Mouse (Mus musculus): ENCODE data around the gene Pdzrn3. TPM values are rescaled to one million over a fixed set of nuclear protein-coding genes. Genes with fewer than 3 reads are reported as not detected.

Gene Pdzrn3
- polyA plus RNA-seq, 1 experiment from 2014 or later, result 6.4 TPM

- DNase-seq (ENCODE audit: low spot score), result no peak
- Histone ChIP-seq H3K4me2 (ENCODE audit: low read depth, low read length, severe bottlenecking) (no peak overlapping the region), H3K9me3 (ENCODE audit: control insufficient read depth, low read length) (no peaks in the 10 kb centered on the region), H3K36me3 (ENCODE audit: control insufficient read depth, insufficient read depth, low read length) (no peaks in the 10 kb centered on the region), H3K4me1 (replicated peaks; ENCODE audit: control insufficient read depth, insufficient read depth, low read length) (peaks cover 3% of the 10 kb centered on the region; the same call in 1 of the 2 replicates), H3K4me3 (ENCODE audit: low read depth, low read length) (no peak overlapping the region), H3K27me3 (ENCODE audit: control insufficient read depth, insufficient read depth, low read length) (peaks cover 9% of the 10 kb centered on the region), H3K27ac (ENCODE audit: low read depth, low read length) (no peak overlapping the region), H3K9ac (ENCODE audit: low read length) (no peak overlapping the region)
- ATAC-seq (replicated peaks; ENCODE audit: low FRiP score), result no peak
- 83% methylated on average over 3 of the region's 3 CpGs for WGBS
Measured at GRCm38 (mm10) chr6:101275806-101276205, 101.9 kb downstream of the Pdzrn3 start.

- H3K4me3 ChIP-seq (ENCODE audit: low read depth, low read length), result no peak overlapping the region
- 94% methylated on average over 2 of the region's 2 CpGs for WGBS
- H3K4me2 ChIP-seq (ENCODE audit: low read depth, low read length, severe bottlenecking), result no peak overlapping the region
- no peak for DNase-seq (ENCODE audit: low spot score)
- peaks cover 4% of the 10 kb centered on the region; the same call in 1 of the 2 replicates for H3K4me1 ChIP-seq (replicated peaks; ENCODE audit: control insufficient read depth, insufficient read depth, low read length)
- H3K27ac ChIP-seq (ENCODE audit: low read depth, low read length), result no peak overlapping the region
- H3K9ac ChIP-seq (ENCODE audit: low read length), result no peak overlapping the region
- no peak for ATAC-seq (replicated peaks; ENCODE audit: low FRiP score)
- no peaks in the 10 kb centered on the region for H3K9me3 ChIP-seq (ENCODE audit: control insufficient read depth, low read length)
- peaks cover 15% of the 10 kb centered on the region for H3K27me3 ChIP-seq (ENCODE audit: control insufficient read depth, insufficient read depth, low read length)
- no peaks in the 10 kb centered on the region for H3K36me3 ChIP-seq (ENCODE audit: control insufficient read depth, insufficient read depth, low read length)
Measured at GRCm38 (mm10) chr6:101274846-101275245, 102.9 kb downstream of the Pdzrn3 start.

GRCm38 (mm10) chr6:101272256-101272655, 105.4 kb downstream of the Pdzrn3 start:
- Histone ChIP-seq H3K4me1 (replicated peaks; ENCODE audit: control insufficient read depth, insufficient read depth, low read length) (peaks cover 16% of the 10 kb centered on the region; the same call in 1 of the 2 replicates), H3K27me3 (ENCODE audit: control insufficient read depth, insufficient read depth, low read length) (peaks cover 15% of the 10 kb centered on the region)
- ATAC-seq (replicated peaks; ENCODE audit: low FRiP score), result no peak

GRCm38 (mm10) chr6:101271378-101272135, 106.1 kb downstream of the Pdzrn3 start:
- H3K27me3 ChIP-seq (ENCODE audit: control insufficient read depth, insufficient read depth, low read length), result peaks cover 15% of the 10 kb centered on the region
- H3K27ac ChIP-seq (ENCODE audit: low read depth, low read length), result no peak overlapping the region
- H3K4me2 ChIP-seq (ENCODE audit: low read depth, low read length, severe bottlenecking), result no peak overlapping the region
- no peaks in the 10 kb centered on the region for H3K36me3 ChIP-seq (ENCODE audit: control insufficient read depth, insufficient read depth, low read length)
- ATAC-seq (replicated peaks; ENCODE audit: low FRiP score) (no peak), DNase-seq (ENCODE audit: low spot score) (no peak)
- H3K4me3 ChIP-seq (ENCODE audit: low read depth, low read length), result no peak overlapping the region
- no peaks in the 10 kb centered on the region for H3K9me3 ChIP-seq (ENCODE audit: control insufficient read depth, low read length)
- 31% methylated on average over 15 of the region's 15 CpGs for WGBS
- peaks cover 16% of the 10 kb centered on the region; the same call in 1 of the 2 replicates for H3K4me1 ChIP-seq (replicated peaks; ENCODE audit: control insufficient read depth, insufficient read depth, low read length)
- no peak overlapping the region for H3K9ac ChIP-seq (ENCODE audit: low read length)

More at GRCm38 (mm10) chr6:101272256-101272655, 105.4 kb downstream of the Pdzrn3 start:
- WGBS, result 16% methylated on average over 4 of the region's 4 CpGs
- H3K36me3 ChIP-seq (ENCODE audit: control insufficient read depth, insufficient read depth, low read length), result no peaks in the 10 kb centered on the region
- H3K4me3 ChIP-seq (ENCODE audit: low read depth, low read length), result no peak overlapping the region
- H3K9ac ChIP-seq (ENCODE audit: low read length), result no peak overlapping the region
- no peak overlapping the region for H3K27ac ChIP-seq (ENCODE audit: low read depth, low read length)
- no peak overlapping the region for H3K4me2 ChIP-seq (ENCODE audit: low read depth, low read length, severe bottlenecking)
- no peaks in the 10 kb centered on the region for H3K9me3 ChIP-seq (ENCODE audit: control insufficient read depth, low read length)
- no peak for DNase-seq (ENCODE audit: low spot score)

GRCm38 (mm10) chr6:101270095-101270826, 107.4 kb downstream of the Pdzrn3 start:
- 0 out of 2 replicates have a peak, but pooled peaks have one; percentile 22 for ATAC-seq (replicated peaks; ENCODE audit: low FRiP score)
- H3K4me3 ChIP-seq (ENCODE audit: low read depth, low read length), result no peak overlapping the region
- H3K4me1 ChIP-seq (replicated peaks; ENCODE audit: control insufficient read depth, insufficient read depth, low read length), result peaks cover 16% of the 10 kb centered on the region; the same call in 1 of the 2 replicates
- H3K4me2 ChIP-seq (ENCODE audit: low read depth, low read length, severe bottlenecking), result no peak overlapping the region
- H3K27ac ChIP-seq (ENCODE audit: low read depth, low read length), result no peak overlapping the region
- H3K9me3 ChIP-seq (ENCODE audit: control insufficient read depth, low read length), result no peaks in the 10 kb centered on the region
- H3K36me3 ChIP-seq (ENCODE audit: control insufficient read depth, insufficient read depth, low read length), result no peaks in the 10 kb centered on the region
- H3K9ac ChIP-seq (ENCODE audit: low read length), result no peak overlapping the region
- no peak for DNase-seq (ENCODE audit: low spot score)
- peaks cover 15% of the 10 kb centered on the region for H3K27me3 ChIP-seq (ENCODE audit: control insufficient read depth, insufficient read depth, low read length)
- WGBS, result 56% methylated on average over 7 of the region's 7 CpGs

GRCm38 (mm10) chr6:101269335-101270094, 108.2 kb downstream of the Pdzrn3 start:
- H3K36me3 ChIP-seq (ENCODE audit: control insufficient read depth, insufficient read depth, low read length), result no peaks in the 10 kb centered on the region
- peaks cover 15% of the 10 kb centered on the region for H3K27me3 ChIP-seq (ENCODE audit: control insufficient read depth, insufficient read depth, low read length)
- DNase-seq (ENCODE audit: low spot score) (no peak), ATAC-seq (replicated peaks; ENCODE audit: low FRiP score) (no peak)
- 36% methylated on average over 10 of the region's 10 CpGs for WGBS
- H3K4me3 ChIP-seq (ENCODE audit: low read depth, low read length), result no peak overlapping the region
- H3K4me1 ChIP-seq (replicated peaks; ENCODE audit: control insufficient read depth, insufficient read depth, low read length), result peaks cover 16% of the 10 kb centered on the region; the same call in 1 of the 2 replicates
- no peak overlapping the region for H3K9ac ChIP-seq (ENCODE audit: low read length)
- no peaks in the 10 kb centered on the region for H3K9me3 ChIP-seq (ENCODE audit: control insufficient read depth, low read length)
- no peak overlapping the region for H3K4me2 ChIP-seq (ENCODE audit: low read depth, low read length, severe bottlenecking)
- H3K27ac ChIP-seq (ENCODE audit: low read depth, low read length), result no peak overlapping the region

- 6% methylated on average over 1 of the region's 1 CpGs for WGBS
- Histone ChIP-seq H3K4me3 (ENCODE audit: low read depth, low read length) (no peak overlapping the region), H3K36me3 (ENCODE audit: control insufficient read depth, insufficient read depth, low read length) (no peaks in the 10 kb centered on the region), H3K9me3 (ENCODE audit: control insufficient read depth, low read length) (no peaks in the 10 kb centered on the region), H3K4me2 (ENCODE audit: low read depth, low read length, severe bottlenecking) (no peak overlapping the region), H3K9ac (ENCODE audit: low read length) (no peak overlapping the region), H3K27me3 (ENCODE audit: control insufficient read depth, insufficient read depth, low read length) (peaks cover 15% of the 10 kb centered on the region), H3K4me1 (replicated peaks; ENCODE audit: control insufficient read depth, insufficient read depth, low read length) (peaks cover 22% of the 10 kb centered on the region; the same call in 1 of the 2 replicates), H3K27ac (ENCODE audit: low read depth, low read length) (no peak overlapping the region)
- no peak for ATAC-seq (replicated peaks; ENCODE audit: low FRiP score)
- DNase-seq (ENCODE audit: low spot score), result no peak
Measured at GRCm38 (mm10) chr6:101268266-101268665, 109.4 kb downstream of the Pdzrn3 start.

- Histone ChIP-seq H3K9ac (ENCODE audit: low read length) (no peak overlapping the region), H3K4me3 (ENCODE audit: low read depth, low read length) (no peak overlapping the region), H3K4me2 (ENCODE audit: low read depth, low read length, severe bottlenecking) (no peak overlapping the region), H3K27me3 (ENCODE audit: control insufficient read depth, insufficient read depth, low read length) (peaks cover 11% of the 10 kb centered on the region), H3K9me3 (ENCODE audit: control insufficient read depth, low read length) (no peaks in the 10 kb centered on the region), H3K4me1 (replicated peaks; ENCODE audit: control insufficient read depth, insufficient read depth, low read length) (peaks cover 26% of the 10 kb centered on the region; the same call in 1 of the 2 replicates), H3K27ac (ENCODE audit: low read depth, low read length) (no peak overlapping the region), H3K36me3 (ENCODE audit: control insufficient read depth, insufficient read depth, low read length) (no peaks in the 10 kb centered on the region)
- 50% methylated on average over 1 of the region's 1 CpGs for WGBS
- ATAC-seq (replicated peaks; ENCODE audit: low FRiP score) (peak; percentile 60), DNase-seq (ENCODE audit: low spot score) (peak; percentile 81)
Measured at GRCm38 (mm10) chr6:101266787-101267186, 110.9 kb downstream of the Pdzrn3 start.

Data from forebrain, embryonic 11.5 days (tissue).